Mouse (Mus musculus) ES-E14 (cell line): ENCODE results near the gene Rab36.

Experiments used
- CHD2 ChIP-seq: IDR thresholded peaks from 2 replicates; pipeline ENCODE4 v1.6.1; 2014; ENCODE audit warnings: mild to moderate bottlenecking, low read depth, low read length, inconsistent platforms
- HCFC1 ChIP-seq: IDR thresholded peaks from 2 replicates; pipeline ENCODE4 v1.6.1; 2012; ENCODE audit warnings: low read length, inconsistent platforms, borderline replicate concordance; ENCODE audit not compliant: insufficient read depth
- MAFK ChIP-seq: IDR thresholded peaks from 2 replicates; pipeline ENCODE4 v1.6.1; 2014; ENCODE audit warnings: mild to moderate bottlenecking, low read depth, low read length, inconsistent platforms; ENCODE audit not compliant: insufficient read depth
- ZC3H11A ChIP-seq: IDR thresholded peaks from 2 replicates; pipeline ENCODE4 v1.6.1; 2012; ENCODE audit warnings: low read depth, mild to moderate bottlenecking, inconsistent platforms, low read length, borderline replicate concordance
- ZNF384 ChIP-seq: IDR thresholded peaks from 2 replicates; pipeline ENCODE4 v1.6.1; 2012; ENCODE audit warnings: low read depth, low read length, inconsistent platforms

GRCm38 (mm10) chr10:75015465-75015864 is 21.4 kb upstream of the Rab36 start:
- TF ChIP-seq ZNF384 (0 out of 2 replicates have a peak, but pooled peaks have one; percentile 57), ZC3H11A (no peak), CHD2 (no peak), HCFC1 (no peak), MAFK (no peak)
